Mouse (Mus musculus) heart, embryonic 14.5 days (tissue): ENCODE data around the gene Fermt3. TPM values are rescaled to one million over a fixed set of nuclear protein-coding genes. Genes with fewer than 3 reads are reported as not detected.
A peak's percentile ranks its signal among the peaks of the same experiment; 100 is the strongest.

Experiments
- ATAC-seq: fragments of 200-750 bp; cut with Nextera tagmentation; 2 replicates; pipeline ENCODE4 v1.8.0; 2017; ENCODE audit warnings: low read depth, moderate TSS enrichment; ENCODE audit not compliant: insufficient number of reproducible peaks, insufficient read depth, low FRiP score
- H3K27ac ChIP-seq, 2 experiments: fragments of 200-500 bp in 1 of 2; fragments of 300-500 bp in 1 of 2; sonication (generic) in 1 of 2; replicated peaks in 1 of 2; 2 replicates each; pipeline ENCODE4 v1.5.1; 2012 to 2014; ENCODE audit warnings: low read depth in 2 of 2, low read length in 2 of 2, control low read depth in 1 of 2, mild to moderate bottlenecking in 1 of 2, mixed read lengths in 1 of 2; ENCODE audit not compliant: control insufficient read depth in 1 of 2, insufficient read depth in 1 of 2
- H3K27me3 ChIP-seq: fragments of 300-500 bp; sonication (generic); 2 replicates; pipeline ENCODE4 v1.6.1; 2014; ENCODE audit warnings: mild to moderate bottlenecking, low read length, control low read depth; ENCODE audit not compliant: control insufficient read depth, insufficient read depth
- H3K36me3 ChIP-seq: fragments of 300-500 bp; sonication (generic); 2 replicates; pipeline ENCODE4 v1.6.1; 2014; ENCODE audit warnings: mild to moderate bottlenecking, control low read depth, low read length, mixed read lengths; ENCODE audit not compliant: control insufficient read depth, insufficient read depth
- H3K4me1 ChIP-seq, 2 experiments: fragments of 200-500 bp in 1 of 2; fragments of 300-500 bp in 1 of 2; sonication (generic) in 1 of 2; 2 replicates each; pipeline ENCODE4 v1.6.1; 2012 to 2014; ENCODE audit warnings: low read length in 2 of 2, control low read depth in 1 of 2, mixed read lengths in 1 of 2; ENCODE audit not compliant: control insufficient read depth in 2 of 2, insufficient read depth in 2 of 2
- H3K4me2 ChIP-seq: fragments of 300-500 bp; sonication (generic); 2 replicates; pipeline ENCODE4 v1.6.1; 2014; ENCODE audit warnings: mild to moderate bottlenecking, low read length
- H3K4me3 ChIP-seq, 2 experiments: fragments of 200-500 bp in 1 of 2; fragments of 300-500 bp in 1 of 2; sonication (generic) in 1 of 2; 2 replicates each; pipeline ENCODE4 v1.5.1; 2012 to 2014; ENCODE audit warnings: low read length in 2 of 2, mild to moderate bottlenecking in 2 of 2, control low read depth in 1 of 2, low read depth in 1 of 2, moderate library complexity in 1 of 2; ENCODE audit not compliant: control insufficient read depth in 1 of 2, insufficient read depth in 1 of 2
- H3K9ac ChIP-seq: fragments of 300-500 bp; sonication (generic); 2 replicates; pipeline ENCODE4 v1.6.1; 2014; ENCODE audit warnings: mild to moderate bottlenecking, low read length
- H3K9me3 ChIP-seq: fragments of 300-500 bp; sonication (generic); 2 replicates; pipeline ENCODE4 v1.6.1; 2016; ENCODE audit warnings: low read length, control low read depth; ENCODE audit not compliant: control insufficient read depth
- WGBS: fragments of 180-500 bp; shearing (Covaris S2); extraction: QIAGEN DNeasy Blood & Tissue Kit; methylation state at CpG from one replicate; pipeline ENCODE4 v1.1.7; 2014; 5-methylcytosine and 5-hydroxymethylcytosine counted together
- polyA plus RNA-seq: library from polyadenylated mRNA; unstranded; fragments of >200 nt; fragmentation: Nextera tagmentation; extraction: Ambion mirVana; gene quantifications from 2 replicates; pipeline ENCODE4 v1.2.1, GENCODE M21; 2014

Gene Fermt3
- polyA plus RNA-seq, 1 experiment from 2014 or later, result 5.2 TPM

DNA sequence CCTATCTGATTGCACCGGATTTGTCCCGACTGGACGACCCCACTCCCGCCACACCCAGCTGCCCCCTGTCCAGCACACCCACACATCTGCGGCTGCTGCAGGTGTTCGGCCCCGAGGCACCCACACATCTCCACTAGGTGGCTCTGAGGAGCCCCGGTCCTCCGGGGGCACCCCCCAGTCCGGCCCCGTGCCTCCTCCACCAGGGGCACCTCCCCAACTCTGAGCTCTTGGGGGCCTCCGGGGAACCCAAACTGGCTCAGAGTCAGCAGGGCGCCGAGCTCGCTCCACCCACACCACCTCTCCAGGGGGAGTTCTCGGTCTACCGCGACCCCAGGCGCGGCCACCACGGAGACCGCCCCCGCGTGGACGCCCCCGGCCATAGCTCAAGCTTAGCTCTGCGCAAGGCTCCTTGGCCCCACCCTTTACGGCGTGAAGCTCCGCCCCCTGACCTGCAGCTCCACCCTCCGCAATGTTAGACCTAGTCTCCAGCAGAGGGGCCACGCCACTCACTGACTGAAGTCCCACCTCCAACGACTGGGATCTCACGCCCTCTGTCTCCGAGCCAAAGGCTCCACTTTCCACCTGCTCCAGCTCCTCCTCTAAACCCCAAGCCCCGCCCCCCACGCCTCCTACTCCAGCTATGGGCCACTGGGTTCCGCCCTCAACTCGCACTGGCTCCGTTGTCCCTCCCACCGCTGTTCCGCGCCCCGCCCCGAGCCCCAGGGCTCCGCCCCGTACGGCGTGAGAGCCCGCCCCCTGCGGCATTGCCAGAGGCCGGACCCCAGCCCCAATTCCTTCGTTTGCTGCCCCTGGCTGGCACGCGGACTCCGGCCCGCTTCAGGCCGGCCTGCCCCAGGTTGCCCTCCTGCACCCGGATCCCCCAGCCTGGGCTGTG, 39.5 kb downstream of the Fermt3 start:
- Histone ChIP-seq H3K9ac (peak overlapping the region; percentile 85), H3K27ac (peak overlapping the region; percentile 86 to 97), H3K36me3 (peaks cover 58% of the 10 kb centered on the region), H3K27me3 (no peaks in the 10 kb centered on the region), H3K9me3 (no peaks in the 10 kb centered on the region), H3K4me3 (peak overlapping the region; percentile 75 to 80), H3K4me2 (peak overlapping the region; percentile 71), H3K4me1 (peaks cover 18 to 38% of the 10 kb centered on the region in 2 experiments; a peak in 3 of 4 replicates)
- peak; percentile 92 for ATAC-seq
- WGBS, result under 1% methylated on average over 58 of the region's 59 CpGs

DNA sequence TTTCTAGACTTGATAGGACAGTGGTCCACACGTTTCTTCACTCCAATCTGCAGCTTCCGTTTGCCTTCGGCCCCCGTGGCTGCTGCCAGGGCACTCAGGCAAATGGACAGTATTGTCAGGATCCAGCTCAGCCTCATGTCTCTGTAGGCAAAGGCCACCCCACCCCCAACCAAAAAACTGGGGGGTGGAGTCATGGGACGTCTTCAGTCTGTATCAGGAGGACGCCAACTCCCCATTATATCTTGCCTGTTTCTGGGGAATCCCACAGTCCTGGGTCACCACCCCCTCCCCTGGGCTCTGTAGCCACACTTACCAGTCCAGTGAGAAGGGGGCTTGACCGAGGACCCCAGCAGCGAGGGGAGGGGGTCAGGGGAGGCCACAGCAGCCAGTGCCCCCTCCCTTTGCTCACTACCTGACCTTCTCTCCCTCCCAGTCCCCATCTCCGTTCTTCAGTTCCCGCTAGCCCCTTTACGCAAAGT, 40.2 kb downstream of the Fermt3 start:
- no peak for ATAC-seq
- peaks cover 18 to 40% of the 10 kb centered on the region in 2 experiments; a peak in 3 of 4 replicates for H3K4me1 ChIP-seq
- H3K9me3 ChIP-seq, result no peaks in the 10 kb centered on the region
- no peaks in the 10 kb centered on the region for H3K27me3 ChIP-seq
- H3K27ac ChIP-seq, result peak overlapping the region in 1 of 2 experiments; percentile 66; a peak in 3 of 4 replicates
- H3K4me3 ChIP-seq, result peak overlapping the region; percentile 75 to 80
- WGBS, result 3% methylated on average over 11 of the region's 11 CpGs
- peak overlapping the region; percentile 81 for H3K9ac ChIP-seq
- peaks cover 53% of the 10 kb centered on the region for H3K36me3 ChIP-seq
- peak overlapping the region; percentile 71 for H3K4me2 ChIP-seq

- Histone ChIP-seq H3K27ac (peak overlapping the region in 1 of 2 experiments; percentile 66; a peak in 3 of 4 replicates), H3K4me1 (peaks cover 18 to 44% of the 10 kb centered on the region in 2 experiments; a peak in 3 of 4 replicates), H3K36me3 (peaks cover 48% of the 10 kb centered on the region), H3K27me3 (no peaks in the 10 kb centered on the region), H3K4me2 (peak overlapping the region; percentile 71), H3K4me3 (peak overlapping the region; percentile 75 to 80), H3K9ac (peak overlapping the region; percentile 81), H3K9me3 (no peaks in the 10 kb centered on the region)
- no peak for ATAC-seq
- WGBS, result 20% methylated on average over 3 of the region's 3 CpGs
These were observed 40.7 kb downstream of the Fermt3 start for GRCm38 (mm10) chr19:6978639-6978974.

- H3K4me2 ChIP-seq, result peak overlapping the region; percentile 71
- peak overlapping the region in 1 of 2 experiments; percentile 66; a peak in 2 of 4 replicates for H3K27ac ChIP-seq
- peak overlapping the region in 1 of 2 experiments; percentile 75; a peak in 1 of 4 replicates for H3K4me3 ChIP-seq
- no peaks in the 10 kb centered on the region for H3K9me3 ChIP-seq
- 73% methylated on average over 13 of the region's 13 CpGs for WGBS
- no peak for ATAC-seq
- H3K36me3 ChIP-seq, result peaks cover 42% of the 10 kb centered on the region
- peak overlapping the region; percentile 81 for H3K9ac ChIP-seq
- no peaks in the 10 kb centered on the region for H3K27me3 ChIP-seq
- peaks cover 18 to 45% of the 10 kb centered on the region in 2 experiments; a peak in 3 of 4 replicates for H3K4me1 ChIP-seq
These were observed 41.3 kb downstream of the Fermt3 start for GRCm38 (mm10) chr19:6977759-6978638.

- H3K9ac ChIP-seq, result peak within 1 kb of the TSS; percentile 90
- H3K27me3 ChIP-seq, result no peaks in the 10 kb centered on the region
- H3K9me3 ChIP-seq, result no peaks in the 10 kb centered on the region
- H3K4me1 ChIP-seq, result peaks cover 25 to 44% of the 10 kb centered on the region in 2 experiments
- ATAC-seq, result no peak
- peak within 1 kb of the TSS; percentile 84 to 89 for H3K27ac ChIP-seq
- peaks cover 26% of the 10 kb centered on the region for H3K36me3 ChIP-seq
- H3K4me2 ChIP-seq, result peak within 1 kb of the TSS; percentile 97
- peak within 1 kb of the TSS; percentile 80 to 93 for H3K4me3 ChIP-seq
- under 1% methylated on average over 16 of the region's 16 CpGs for WGBS
These were observed 43.4 kb downstream of the Fermt3 start, which contains the start of gene Plcb3 for GRCm38 (mm10) chr19:6975537-6976521. Gene Plcb3, minus strand, starts transcription at chr19:6976470.

DNA sequence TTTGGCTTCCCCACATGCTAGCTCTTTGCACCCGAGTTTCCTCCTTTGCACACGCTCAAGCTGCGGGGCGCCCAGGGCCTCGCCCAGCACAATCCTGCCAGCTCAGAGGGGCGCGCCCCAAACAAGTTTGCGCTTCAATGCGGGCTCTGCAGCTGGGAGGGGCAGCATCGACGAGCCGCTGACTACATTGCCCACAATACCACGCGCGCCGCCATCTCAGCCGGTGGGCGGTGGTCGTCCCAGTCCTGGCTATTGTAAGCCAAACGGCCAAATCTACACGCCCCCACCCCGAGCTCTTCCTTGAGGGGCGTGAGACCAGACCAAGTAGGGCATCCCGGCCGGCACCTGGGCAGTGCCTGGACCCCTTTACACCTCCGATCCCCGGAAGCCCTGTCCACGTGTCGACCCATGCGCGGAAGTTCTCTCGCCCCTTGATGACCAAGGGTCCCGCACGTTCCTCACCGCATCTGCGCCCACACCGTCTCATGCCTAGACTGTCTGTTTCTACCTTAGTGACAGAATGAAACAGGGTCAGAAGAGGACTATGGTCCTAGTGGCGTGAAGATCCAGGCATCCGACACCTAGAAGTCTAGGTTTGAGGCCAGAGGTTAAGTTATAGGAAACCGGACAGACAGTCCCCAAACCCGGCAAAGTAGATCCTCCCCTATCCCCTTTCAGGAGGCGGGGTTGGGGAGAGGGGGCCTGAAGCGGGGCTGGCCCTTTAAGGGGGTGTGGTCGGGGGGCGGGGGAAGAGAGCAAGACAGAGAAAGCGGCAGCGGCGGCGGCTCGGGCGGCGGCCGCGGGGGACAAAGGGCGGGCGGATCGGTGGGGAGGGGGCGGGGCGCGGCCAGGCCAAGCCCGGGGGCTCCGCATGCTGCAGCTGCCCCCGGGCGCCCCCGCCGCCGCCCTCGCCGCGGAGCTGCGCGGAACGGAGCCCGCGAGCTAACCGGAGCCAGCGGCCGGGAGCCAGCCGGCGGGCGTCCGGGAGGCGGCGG, 44.8 kb downstream of the Fermt3 start, which contains the start of gene Ppp1r14b:
Gene Ppp1r14b (plus strand): TSS at position 758 of the 995 bp plus-strand sequence.
- H3K9me3 ChIP-seq, result no peaks in the 10 kb centered on the region
- WGBS, result under 1% methylated on average over 55 of the region's 84 CpGs
- H3K36me3 ChIP-seq, result peaks cover 26% of the 10 kb centered on the region
- H3K4me1 ChIP-seq, result peaks cover 36 to 56% of the 10 kb centered on the region in 2 experiments
- peak within 1 kb of the TSS; percentile 89 to 91 for H3K27ac ChIP-seq
- no peaks in the 10 kb centered on the region for H3K27me3 ChIP-seq
- peak; percentile 49 for ATAC-seq
- peak within 1 kb of the TSS; percentile 90 for H3K9ac ChIP-seq
- peak within 1 kb of the TSS; percentile 80 to 93 for H3K4me3 ChIP-seq
- H3K4me2 ChIP-seq, result peak within 1 kb of the TSS; percentile 97
